Mouse (Mus musculus) neural tube, embryonic 11.5 days (tissue): ENCODE measurements around the gene Olfr1354. TPM values are rescaled to one million over a fixed set of nuclear protein-coding genes. Genes with fewer than 3 reads are reported as not detected.
"Not testable (repeated sequence)": the region's sequence is repeated elsewhere in the genome, so short reads cannot be mapped to it uniquely, and the experiment has no call there.

Experiments
- ATAC-seq: fragments of 200-750 bp; cut with Nextera tagmentation; 2 replicates; pipeline ENCODE4 v1.8.0; 2017; ENCODE audit warnings: moderate number of reproducible peaks, mild to moderate bottlenecking, moderate TSS enrichment, moderate library complexity; ENCODE audit not compliant: insufficient read depth, low FRiP score, low TSS enrichment
- DNase-seq: peaks from one replicate; pipeline ENCODE4 v3.0.0-alpha.2; 2015; ENCODE audit warnings: low spot score
- H3K27ac ChIP-seq: fragments of 300-500 bp; sonication (generic); 2 replicates; pipeline ENCODE4 v1.5.1; 2014; ENCODE audit warnings: low read depth, mild to moderate bottlenecking, low read length
- H3K27me3 ChIP-seq: fragments of 300-500 bp; sonication (generic); 2 replicates; pipeline ENCODE4 v1.6.1; 2014; ENCODE audit warnings: mild to moderate bottlenecking, low read length, mixed read lengths; ENCODE audit not compliant: control insufficient read depth, insufficient read depth
- H3K36me3 ChIP-seq: fragments of 300-500 bp; sonication (generic); 2 replicates; pipeline ENCODE4 v1.6.1; 2014; ENCODE audit warnings: mild to moderate bottlenecking, low read length, moderate library complexity, mixed read lengths; ENCODE audit not compliant: control insufficient read depth, insufficient read depth
- H3K4me1 ChIP-seq: fragments of 300-500 bp; sonication (generic); 2 replicates; pipeline ENCODE4 v1.6.1; 2014; ENCODE audit warnings: low read length, mixed read lengths; ENCODE audit not compliant: control insufficient read depth, insufficient read depth
- H3K4me2 ChIP-seq: fragments of 300-500 bp; sonication (generic); 2 replicates; pipeline ENCODE4 v1.6.1; 2014; ENCODE audit warnings: low read depth, mild to moderate bottlenecking, moderate library complexity
- H3K4me3 ChIP-seq: fragments of 300-500 bp; sonication (generic); 2 replicates; pipeline ENCODE4 v1.5.1; 2014; ENCODE audit warnings: low read depth, low read length
- H3K9ac ChIP-seq: fragments of 300-500 bp; sonication (generic); 2 replicates; pipeline ENCODE4 v1.6.1; 2014; ENCODE audit warnings: mild to moderate bottlenecking, low read length
- H3K9me3 ChIP-seq: fragments of 300-500 bp; sonication (generic); 2 replicates; pipeline ENCODE4 v1.6.1; 2016; ENCODE audit warnings: low read length; ENCODE audit not compliant: control insufficient read depth
- WGBS: fragments of 180-500 bp; shearing (Covaris S2); extraction: QIAGEN DNeasy Blood & Tissue Kit; methylation state at CpG from one replicate; pipeline ENCODE4 v1.1.7; 2014; 5-methylcytosine and 5-hydroxymethylcytosine counted together
- polyA plus RNA-seq: library from polyadenylated mRNA; unstranded; fragments of >200 nt; fragmentation: Nextera tagmentation; extraction: Ambion mirVana; gene quantifications from 2 replicates; pipeline ENCODE4 v1.2.1, GENCODE M21; 2014

Gene Olfr1354
- not detected in 2 replicates for polyA plus RNA-seq

- not testable (repeated sequence) for H3K27ac ChIP-seq, H3K36me3 ChIP-seq, H3K9ac ChIP-seq, H3K4me3 ChIP-seq, H3K9me3 ChIP-seq, DNase-seq, H3K4me2 ChIP-seq, ATAC-seq, H3K27me3 ChIP-seq, H3K4me1 ChIP-seq
- 86% methylated on average over 1 of the region's 1 CpGs for WGBS
These were observed at the start of gene Olfr1354 for GRCm38 (mm10) chr10:78912871-78913270. Olfr1354 (plus strand) TSS chr10:78913171.

- Histone ChIP-seq H3K4me1 (no peaks in the 10 kb centered on the region), H3K4me3 (no peak within 1 kb of the TSS), H3K4me2 (no peak within 1 kb of the TSS), H3K36me3 (no peaks in the 10 kb centered on the region), H3K27me3 (no peaks in the 10 kb centered on the region), H3K9ac (no peak within 1 kb of the TSS), H3K27ac (no peak within 1 kb of the TSS), H3K9me3 (no peaks in the 10 kb centered on the region)
- 66% methylated on average over 2 of the region's 2 CpGs for WGBS
- DNase-seq: no peak
- ATAC-seq: no peak
These were observed 37.7 kb upstream of the Olfr1354 start, which contains the start of gene Olfr1355 for GRCm38 (mm10) chr10:78875240-78875639. Olfr1355 (plus strand) TSS chr10:78875540.

- not testable (repeated sequence) for H3K9me3 ChIP-seq, H3K36me3 ChIP-seq, H3K27ac ChIP-seq, H3K4me2 ChIP-seq, H3K4me1 ChIP-seq, DNase-seq, H3K9ac ChIP-seq, H3K4me3 ChIP-seq, ATAC-seq, H3K27me3 ChIP-seq
- 77% methylated on average over 1 of the region's 1 CpGs for WGBS
These were observed 37.4 kb downstream of the Olfr1354 start, which contains the start of gene Olfr8 for GRCm38 (mm10) chr10:78950336-78950735. Olfr8 (plus strand) TSS chr10:78950636.

- not testable (repeated sequence) for ATAC-seq
These were observed 50.0 kb downstream of the Olfr1354 start, which contains the start of gene Olfr1353 for GRCm38 (mm10) chr10:78963009-78963408. Olfr1353 (plus strand) TSS chr10:78963309.

More at GRCm38 (mm10) chr10:78963009-78963408, 50.0 kb downstream of the Olfr1354 start, which contains the start of gene Olfr1353:
- not testable (repeated sequence) for H3K27ac ChIP-seq, H3K27me3 ChIP-seq, H3K4me2 ChIP-seq, H3K36me3 ChIP-seq, H3K9ac ChIP-seq, DNase-seq, H3K4me1 ChIP-seq, H3K4me3 ChIP-seq, H3K9me3 ChIP-seq

Other genes with a start within 250 kb of the Olfr1354 start
- gene Casp14, start 194.9 kb upstream of the Olfr1354 start, polyA plus RNA-seq: not detected in 2 replicates
- gene Ccdc105, start 160.1 kb upstream of the Olfr1354 start, polyA plus RNA-seq: not detected in 2 replicates
- gene Slc1a6, start 132.7 kb upstream of the Olfr1354 start, polyA plus RNA-seq: 0.80 and 0.84 TPM in 2 replicates
- gene Olfr1356, start 61.0 kb upstream of the Olfr1354 start, polyA plus RNA-seq: not detected in 2 replicates
- not detected in 2 replicates for gene Olfr1355, start 37.6 kb upstream of the Olfr1354 start, polyA plus RNA-seq
- not detected in 2 replicates for gene Olfr8, start 37.5 kb downstream of the Olfr1354 start, polyA plus RNA-seq
- not detected in 2 replicates for gene Olfr1353, start 50.1 kb downstream of the Olfr1354 start, polyA plus RNA-seq
- not detected in 2 replicates for gene Olfr1352, start 67.9 kb downstream of the Olfr1354 start, polyA plus RNA-seq
- not detected in 2 replicates for gene Olfr1351, start 99.3 kb downstream of the Olfr1354 start, polyA plus RNA-seq
- gene Olfr57, start 115.6 kb downstream of the Olfr1354 start, polyA plus RNA-seq: 0.15 TPM in 1 of 2 replicates, not detected in the other
- 42.8 and 43.7 TPM in 2 replicates for gene 2610008E11Rik, start 184.4 kb downstream of the Olfr1354 start, polyA plus RNA-seq
- not detected in 2 replicates for gene Vmn2r80, start 235.6 kb downstream of the Olfr1354 start, polyA plus RNA-seq